Mouse (Mus musculus) lung, adult 18-20 months (tissue): ENCODE measurements around the gene Pgghg.

Experiments used
- DNase-seq, 2 experiments: peaks; one replicate each; pipeline ENCODE4 v3.0.0; 2022; ENCODE audit warnings: mixed read lengths in 2 of 2

Gene Pgghg

GRCm38 (mm10) chr7:140991117-140991689 lies 50.0 kb downstream of the Pgghg start:
- no peak for DNase-seq
